Mouse (Mus musculus): ENCODE measurements around the gene Dach1.
A peak's percentile ranks its signal among the peaks of the same experiment; 100 is the strongest.

Gene Dach1

GRCm38 (mm10) chr14:98169421-98170076, at the start of gene Dach1:
Dach1 (minus strand) TSS chr14:98169765.
- peak; percentile 45 to 53 for DNase-seq

- no peak for DNase-seq
These were observed 30.5 kb upstream of the Dach1 start for GRCm38 (mm10) chr14:98200089-98200488.

GRCm38 (mm10) chr14:98181545-98181944, 12.0 kb upstream of the Dach1 start:
- no peak for DNase-seq

GRCm38 (mm10) chr14:98173831-98174230, 4.3 kb upstream of the Dach1 start:
- DNase-seq = no peak

GRCm38 (mm10) chr14:98172394-98172905, 2.9 kb upstream of the Dach1 start:
- no peak for DNase-seq

DNA sequence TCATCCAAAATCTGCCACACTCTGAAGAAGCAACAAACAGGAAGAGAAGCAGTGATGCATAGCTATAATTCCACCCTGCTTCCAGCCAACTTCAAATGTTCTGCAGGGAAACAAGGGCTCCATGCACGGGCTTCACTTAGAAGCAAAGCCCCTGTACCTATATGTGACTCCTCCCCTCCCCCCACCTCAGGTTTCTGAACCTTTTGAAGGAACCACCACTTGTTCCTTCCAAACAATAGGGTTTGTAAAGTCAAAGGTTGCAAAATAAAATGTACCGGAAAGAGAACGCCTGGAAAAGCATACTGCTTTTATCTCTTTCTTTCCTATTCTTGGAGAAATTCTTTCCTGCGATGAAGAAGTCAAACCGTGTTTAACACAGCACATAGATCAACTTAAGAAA, 2.3 kb upstream of the Dach1 start:
- DNase-seq = no peak

DNA sequence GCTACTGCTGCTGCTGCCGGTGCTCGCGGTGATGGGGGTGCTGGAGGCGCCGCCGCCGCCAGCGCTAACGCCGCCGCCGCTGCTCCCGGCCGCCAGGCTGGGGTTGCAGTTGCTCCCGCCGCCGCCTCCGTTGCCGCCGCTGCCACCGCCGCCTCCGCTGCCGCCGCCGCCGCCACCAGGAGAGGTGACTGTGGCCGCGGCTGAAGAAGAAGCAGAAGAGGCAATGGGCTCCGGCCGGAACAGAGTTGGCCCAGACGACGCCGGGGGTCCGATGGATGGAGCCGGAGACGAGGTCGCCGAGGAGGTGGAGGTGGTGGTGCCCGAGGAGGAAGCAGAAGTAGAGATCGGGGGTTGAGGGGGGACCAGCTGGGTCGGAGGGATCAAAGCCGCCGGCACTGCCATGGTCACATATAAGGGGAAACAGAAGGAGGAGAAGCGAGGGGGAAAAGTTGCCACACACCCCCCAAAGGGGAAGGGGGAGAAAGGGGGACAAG, 610 bp downstream of the Dach1 start:
- peak; percentile 60 to 64 for DNase-seq

DNA sequence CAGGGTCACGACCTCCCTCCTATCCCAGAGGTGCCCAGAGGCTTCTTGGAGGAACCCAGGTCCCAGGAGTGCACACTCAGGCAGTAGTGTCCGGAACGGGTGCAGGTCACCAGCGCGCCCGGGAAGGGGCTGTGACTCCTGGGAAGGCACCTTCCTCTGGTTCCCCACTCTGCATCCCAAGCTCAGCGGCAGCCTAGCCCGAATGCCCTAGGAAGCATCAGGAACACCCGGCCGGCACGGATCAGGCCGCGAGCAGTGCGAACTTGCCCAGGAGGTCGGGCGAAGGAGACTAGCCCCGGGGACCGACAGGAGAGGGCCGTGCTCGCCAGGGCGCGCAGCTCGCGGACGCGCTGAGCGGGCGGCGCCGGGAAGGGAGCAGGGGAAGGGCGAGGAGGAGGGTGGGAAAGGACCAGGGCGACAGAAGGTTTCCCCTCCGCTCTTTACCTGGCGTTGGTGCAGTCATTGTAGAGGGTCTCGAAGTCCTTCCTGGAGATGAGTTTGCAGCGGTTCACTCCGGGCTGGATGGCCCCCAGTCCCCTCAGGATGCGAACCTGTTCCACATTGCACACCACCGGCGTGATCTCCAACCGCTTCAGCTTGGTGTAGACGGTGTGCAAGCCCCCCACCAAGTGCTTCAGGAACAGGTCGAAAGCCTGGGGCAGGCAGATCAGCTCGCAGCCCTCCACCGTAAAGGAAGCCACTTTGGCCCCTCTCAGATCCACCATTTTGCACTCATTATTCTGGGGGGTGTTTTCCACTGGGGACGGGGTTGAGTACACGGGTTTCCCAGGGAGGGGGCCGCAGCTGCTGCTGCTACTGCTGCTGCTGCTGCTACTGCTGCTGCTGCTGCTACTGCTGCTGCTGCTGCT, 1.3 kb downstream of the Dach1 start:
- peak; percentile 65 for DNase-seq

- peak in 1 of 2 experiments; percentile 45 for DNase-seq
These were observed 2.2 kb downstream of the Dach1 start for GRCm38 (mm10) chr14:98167186-98168038.

DNA sequence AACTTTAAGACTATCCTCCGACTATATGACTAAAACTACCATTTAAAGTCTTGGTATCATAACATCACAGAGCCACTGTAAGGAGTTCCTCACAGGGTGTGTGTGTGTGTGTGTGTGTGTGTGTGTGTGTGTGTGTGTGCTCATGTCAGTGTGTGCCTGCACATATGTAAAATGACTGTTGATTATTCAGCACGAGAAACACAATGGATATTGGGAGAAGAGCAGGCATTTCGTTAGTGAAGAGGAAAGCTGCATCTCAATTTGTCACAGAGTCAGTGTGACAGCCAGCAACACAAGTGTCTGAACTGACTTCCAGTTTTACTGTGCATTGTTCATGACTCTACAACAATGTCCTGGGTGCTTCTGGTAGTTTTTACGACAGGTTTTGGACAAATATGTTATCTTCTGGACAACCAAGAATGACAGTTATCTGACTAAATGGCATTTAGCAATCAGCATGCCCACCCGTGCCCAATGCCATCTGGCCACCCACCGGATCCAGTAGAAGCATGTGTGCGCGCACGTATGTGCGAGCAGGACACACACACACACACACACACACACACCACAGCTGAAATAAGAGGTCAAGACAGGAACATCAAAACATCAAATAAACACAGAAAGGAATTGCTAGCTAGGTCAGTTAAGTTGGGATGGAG, 3.1 kb downstream of the Dach1 start:
- DNase-seq = peak; percentile 8 to 17

DNA sequence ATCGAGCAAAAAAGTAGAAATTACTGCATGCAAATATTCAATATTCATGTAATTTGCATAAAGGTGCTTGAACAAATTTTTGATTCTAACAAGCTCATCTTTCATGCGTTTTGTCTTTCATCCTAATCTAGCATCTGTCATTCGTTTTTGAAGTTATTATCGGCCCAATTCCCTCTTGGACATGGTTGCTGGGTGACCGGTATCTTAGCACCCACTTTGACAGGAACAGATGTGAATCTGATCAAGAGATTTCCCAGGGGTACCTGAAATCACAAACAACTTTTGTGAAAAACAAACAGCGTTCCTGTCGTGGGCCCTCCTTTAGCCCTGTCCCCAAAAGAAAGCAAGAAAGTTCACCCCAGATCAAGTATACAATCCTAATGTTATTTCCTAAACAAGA, 12.8 kb downstream of the Dach1 start:
- DNase-seq = no peak

DNA sequence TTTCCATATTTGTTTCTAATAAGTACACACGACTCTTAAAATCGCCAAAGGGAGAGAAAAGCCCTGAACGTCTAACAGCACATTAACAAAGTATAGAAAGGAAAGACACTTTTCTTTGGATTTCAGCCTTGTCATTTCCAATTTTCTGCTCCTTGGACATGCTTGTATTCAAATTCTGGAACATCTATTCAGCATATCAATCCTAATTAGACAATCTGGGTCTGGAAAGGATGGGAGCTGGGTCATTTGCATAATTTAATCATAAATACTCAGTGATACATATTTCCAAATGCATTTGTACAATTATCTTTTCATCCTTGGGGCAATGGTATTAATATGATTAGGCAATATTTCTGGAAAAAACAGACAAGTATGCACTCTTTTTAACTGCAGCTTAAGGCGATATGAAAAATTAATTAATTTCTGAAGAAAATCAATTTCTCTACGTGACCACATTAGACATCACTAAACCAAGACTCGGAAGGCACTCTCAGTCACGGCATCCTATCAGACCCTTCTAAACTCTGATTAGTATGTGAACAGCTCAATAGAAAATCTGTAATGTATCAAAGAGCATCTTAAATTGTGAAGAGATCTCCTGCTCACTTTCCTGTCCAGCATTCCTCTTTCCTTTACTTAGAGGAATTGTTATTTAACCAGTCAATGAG, 13.7 kb downstream of the Dach1 start:
- DNase-seq = no peak

DNA sequence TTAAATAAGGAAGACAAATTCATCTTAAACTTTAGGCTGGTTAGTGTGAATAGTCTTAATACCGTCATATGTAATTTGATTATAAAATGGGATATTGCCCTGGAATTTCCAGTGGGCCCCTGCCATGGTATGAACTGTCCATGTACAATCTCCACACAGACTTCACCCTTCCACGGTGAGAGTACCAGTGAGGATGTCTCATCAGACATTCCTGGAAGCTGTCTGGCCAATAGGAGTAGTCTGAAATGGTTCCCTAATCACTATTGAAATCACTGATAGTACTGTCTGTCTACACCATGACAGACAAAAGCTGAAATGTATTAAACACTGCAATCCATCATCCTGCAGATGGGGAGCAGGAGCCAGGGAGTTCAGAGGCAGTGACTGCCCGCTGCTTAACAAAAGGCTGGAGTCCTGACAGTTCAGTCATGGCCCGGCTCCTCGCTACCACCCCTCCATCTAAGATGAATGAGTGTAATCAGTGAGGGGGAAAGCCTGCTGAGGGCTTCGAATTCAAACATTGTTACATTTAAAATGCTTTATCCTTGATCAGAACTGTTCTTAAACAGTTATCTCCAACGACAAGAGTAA, 14.6 kb downstream of the Dach1 start:
- no peak for DNase-seq

DNA sequence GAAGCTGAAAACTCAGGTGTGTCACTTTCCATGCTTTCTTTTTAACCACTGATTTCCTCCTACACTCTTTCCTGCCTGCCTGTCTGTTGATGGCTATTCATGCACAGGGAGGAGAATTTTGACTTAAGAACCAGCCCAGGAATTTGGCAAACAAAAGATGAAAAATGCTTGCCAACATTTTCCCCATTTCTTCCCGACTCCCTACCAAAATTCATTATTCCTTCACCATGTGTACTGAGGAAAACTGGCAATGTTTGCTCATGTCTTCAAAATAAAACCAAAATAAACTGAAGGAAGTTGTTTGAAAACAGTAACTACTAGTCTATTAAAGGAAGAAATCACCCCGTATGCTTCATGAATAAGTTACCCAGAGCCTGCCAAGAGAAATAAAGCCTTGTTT, 27.8 kb downstream of the Dach1 start:
- DNase-seq = no peak

DNA sequence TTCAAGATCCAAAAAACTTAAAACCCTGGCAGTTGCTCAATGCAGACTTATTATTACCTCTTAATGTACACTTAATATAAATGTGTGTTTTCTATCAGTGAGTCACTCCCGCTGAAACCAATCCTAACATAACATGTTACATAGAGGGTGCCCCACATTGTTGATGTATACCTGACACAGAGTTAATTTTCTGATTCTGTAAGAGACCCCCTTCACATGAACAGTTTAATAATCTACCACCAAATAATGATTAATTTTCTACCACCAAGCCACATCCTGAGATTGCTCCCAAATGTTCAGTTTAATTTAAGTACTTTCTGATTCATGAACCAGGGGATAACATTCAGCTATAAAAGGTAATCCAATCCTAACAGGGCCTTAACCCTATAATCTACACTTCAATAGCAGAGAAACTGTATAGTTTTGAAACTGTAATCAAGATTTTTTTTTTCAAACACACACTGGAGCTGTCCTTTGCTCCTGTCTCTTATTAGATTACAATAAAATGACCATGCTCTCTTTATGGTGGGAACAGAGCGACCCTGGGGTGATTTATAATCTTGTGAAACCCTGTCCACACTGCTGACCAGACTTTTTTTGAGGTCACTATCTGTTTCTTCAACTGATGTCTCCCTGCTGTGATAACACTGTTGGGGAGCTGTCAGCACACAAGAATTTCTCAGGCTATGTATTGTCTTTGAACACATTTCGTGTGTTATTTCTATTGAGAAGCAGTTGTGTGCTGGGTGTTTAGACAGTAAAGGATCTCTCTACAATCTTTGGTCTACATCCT, 30.5 kb downstream of the Dach1 start:
- no peak for DNase-seq

GRCm38 (mm10) chr14:98134546-98134945, 35.0 kb downstream of the Dach1 start:
- DNase-seq = no peak

DNA sequence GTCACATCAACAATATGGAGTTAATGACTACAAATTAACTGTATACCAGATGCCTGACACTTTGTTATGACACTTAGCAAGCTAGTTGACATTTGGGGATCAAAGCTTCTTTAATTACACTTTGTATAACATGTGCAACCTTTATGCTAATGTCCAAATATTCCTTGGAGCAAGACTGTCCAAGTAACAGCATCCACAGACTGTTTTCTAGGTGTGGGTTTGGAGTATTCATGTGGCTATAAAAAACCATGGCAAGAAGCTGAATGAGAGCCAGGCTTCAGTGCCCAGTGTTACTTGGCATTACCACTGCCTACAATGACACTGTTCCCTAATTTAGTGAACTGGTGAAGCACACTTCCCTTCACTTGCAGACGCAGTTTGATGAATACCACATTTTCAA, 46.5 kb downstream of the Dach1 start:
- no peak for DNase-seq

GRCm38 (mm10) chr14:98116627-98117026, 52.9 kb downstream of the Dach1 start:
- DNase-seq = no peak

GRCm38 (mm10) chr14:98113106-98113505, 56.5 kb downstream of the Dach1 start:
- no peak for DNase-seq

GRCm38 (mm10) chr14:98109929-98110328, 59.6 kb downstream of the Dach1 start:
- DNase-seq = no peak

Measured in cerebellum, postnatal 25 days (tissue).